Mouse (Mus musculus) layer of hippocampus, postnatal 25 days (tissue): ENCODE data around the gene Rpl23a. TPM values are rescaled to one million over a fixed set of nuclear protein-coding genes. Genes with fewer than 3 reads are reported as not detected.
"Not testable (repeated sequence)": the region's sequence is repeated elsewhere in the genome, so short reads cannot be mapped to it uniquely, and the experiment has no call there.

Experiments used
- DNase-seq, 2 experiments: peaks; one replicate each; pipeline ENCODE4 v3.0.0; 2022; ENCODE audit warnings: mixed read lengths in 2 of 2, low spot score in 1 of 2; ENCODE audit errors: extremely low spot score in 1 of 2
- microRNA-seq, 2 experiments: library from miRNA; unstranded; fragments of <30 nt; microRNA quantifications; one replicate each; pipeline ENCODE4 v1.2.0; 2021
- total RNA-seq, 2 experiments: library from RNA; stranded (reverse); gene quantifications; 2 replicates each; pipeline ENCODE4 v1.2.3; 2021

Gene Rpl23a
- total RNA-seq, 2 experiments from 2014 or later: 678 to 771 TPM

DNA sequence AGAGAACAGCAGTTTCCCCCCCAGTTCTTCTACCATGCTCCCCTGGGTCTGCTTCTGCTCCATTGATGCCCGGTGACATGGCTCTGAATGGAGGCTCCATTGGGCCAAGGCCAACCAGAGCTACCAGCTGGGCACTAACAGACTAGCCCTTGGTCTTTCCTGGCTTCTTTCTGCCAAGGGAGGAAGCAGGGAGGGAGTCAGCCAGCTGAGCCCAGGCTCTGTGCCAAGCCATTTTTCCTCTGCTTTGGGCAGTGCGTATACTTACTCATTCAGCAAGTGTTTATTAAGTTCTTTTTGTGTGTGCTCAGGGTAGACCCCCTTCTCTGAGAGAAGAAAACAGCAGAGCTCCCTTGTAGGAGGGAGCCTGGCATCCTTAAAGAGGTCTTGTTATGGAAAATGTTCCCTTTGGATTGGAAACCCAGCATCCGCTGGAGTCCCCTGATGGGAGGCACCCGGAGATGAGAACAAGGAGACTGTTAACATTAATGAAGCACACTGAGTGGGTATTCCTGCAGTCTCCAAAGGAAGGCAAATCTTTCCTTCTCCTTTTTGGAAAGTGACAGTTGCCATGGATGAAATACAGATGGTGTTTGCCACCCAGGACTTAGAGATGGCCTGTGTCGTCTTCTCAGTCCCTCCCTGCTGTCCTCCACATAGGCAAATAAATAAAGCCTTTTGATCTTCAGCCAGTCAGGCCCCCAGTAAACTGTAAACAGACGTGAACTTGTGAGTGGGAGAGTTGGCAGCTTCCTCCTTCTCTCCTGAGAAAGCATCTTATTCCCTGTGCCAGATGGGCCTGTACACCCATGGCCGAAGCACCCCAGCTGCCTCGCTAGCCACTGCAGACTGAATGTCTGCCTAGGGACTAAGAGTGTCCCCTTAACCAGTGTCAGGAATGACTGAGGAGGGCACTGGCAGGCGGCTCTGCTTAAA is 30.8 kb downstream of the Rpl23a start:
- peak in 1 of 2 experiments; percentile 73 for DNase-seq

DNA sequence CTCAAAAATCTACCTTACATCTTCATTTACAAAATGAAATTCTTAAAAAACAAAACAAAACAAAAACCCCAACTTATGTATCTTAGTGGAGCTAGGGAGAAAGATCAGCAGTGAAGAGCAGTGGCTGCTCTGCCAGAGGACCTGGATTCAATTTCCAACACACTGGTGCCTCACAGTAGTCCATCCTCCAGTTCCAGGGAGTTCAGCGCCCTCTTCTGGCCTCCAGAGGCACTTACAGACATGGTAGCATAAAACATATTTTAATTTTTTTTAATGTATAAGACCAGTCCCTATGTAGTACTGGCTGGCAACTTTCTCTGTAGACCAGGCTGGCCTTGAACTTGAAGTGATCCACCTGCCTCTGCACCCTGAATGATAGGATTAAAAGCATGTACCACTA is 32.2 kb downstream of the Rpl23a start:
- no peak for DNase-seq

- no peak for DNase-seq
These were observed 36.5 kb downstream of the Rpl23a start for GRCm38 (mm10) chr11:78146707-78147543.

- no peak for DNase-seq
These were observed 37.2 kb downstream of the Rpl23a start for GRCm38 (mm10) chr11:78146168-78146567.

- DNase-seq: no peak
These were observed 39.9 kb downstream of the Rpl23a start for GRCm38 (mm10) chr11:78143520-78143919.

DNA sequence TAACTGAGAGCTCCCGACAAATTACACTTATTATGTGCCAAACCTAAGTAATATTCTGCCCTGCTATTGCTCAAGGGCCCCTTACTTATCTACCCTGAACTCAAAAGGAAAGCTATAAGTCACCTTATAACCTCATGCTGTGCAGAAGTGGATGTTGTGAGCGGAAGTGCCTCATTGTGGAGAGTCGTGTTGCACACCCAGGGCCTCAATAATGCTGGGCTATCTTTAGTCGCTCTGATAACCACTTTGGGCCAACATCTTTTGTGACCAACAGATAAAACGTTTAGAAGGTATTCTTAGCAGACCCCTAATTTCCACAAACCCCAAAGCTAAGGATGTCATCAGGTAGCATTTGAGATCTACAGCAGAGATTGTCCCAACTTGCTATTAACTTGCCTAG is 42.7 kb downstream of the Rpl23a start:
- DNase-seq: no peak

DNA sequence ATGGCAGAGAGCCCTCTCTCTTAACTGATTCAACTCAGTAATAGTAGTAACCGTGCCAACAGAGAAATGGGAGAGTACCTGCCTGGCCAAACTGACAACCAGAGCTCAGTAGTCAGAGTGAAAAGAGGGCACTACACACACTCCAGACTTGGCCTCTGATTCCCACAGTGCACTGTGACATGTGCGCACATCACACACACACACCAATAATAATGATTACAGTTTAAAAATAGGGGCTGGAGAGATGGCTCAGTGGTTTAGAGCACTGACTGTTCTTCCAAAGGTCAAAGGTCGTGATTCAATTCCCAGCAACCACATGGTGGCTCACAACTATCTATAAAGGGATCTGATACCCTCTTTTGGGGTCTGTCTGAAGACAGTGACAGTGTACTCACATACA is 45.4 kb downstream of the Rpl23a start:
- no peak for DNase-seq

DNA sequence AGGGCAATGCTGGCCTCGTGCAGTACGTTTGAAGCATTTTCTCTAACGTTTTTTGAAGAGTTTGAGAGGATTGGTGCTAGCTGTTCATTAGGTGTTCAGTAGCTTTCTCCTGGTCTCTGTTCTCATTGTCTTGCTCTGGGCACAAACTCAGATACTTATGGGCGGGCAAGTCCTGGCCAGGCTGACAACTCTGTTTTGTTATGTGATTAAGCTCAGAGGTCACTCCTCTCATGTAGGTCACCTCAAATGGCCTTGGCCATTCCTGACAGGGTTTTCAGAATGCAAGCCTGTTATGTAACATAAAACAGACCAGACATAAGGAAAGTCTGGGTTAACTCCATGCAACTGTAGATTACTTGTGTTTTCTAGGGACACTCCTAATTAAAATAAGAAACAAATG is 45.8 kb downstream of the Rpl23a start:
- DNase-seq: no peak

- no peak for DNase-seq
These were observed 47.3 kb downstream of the Rpl23a start for GRCm38 (mm10) chr11:78136132-78136531.

- not testable (repeated sequence) for DNase-seq
These were observed 48.1 kb downstream of the Rpl23a start for GRCm38 (mm10) chr11:78135314-78135713.

DNA sequence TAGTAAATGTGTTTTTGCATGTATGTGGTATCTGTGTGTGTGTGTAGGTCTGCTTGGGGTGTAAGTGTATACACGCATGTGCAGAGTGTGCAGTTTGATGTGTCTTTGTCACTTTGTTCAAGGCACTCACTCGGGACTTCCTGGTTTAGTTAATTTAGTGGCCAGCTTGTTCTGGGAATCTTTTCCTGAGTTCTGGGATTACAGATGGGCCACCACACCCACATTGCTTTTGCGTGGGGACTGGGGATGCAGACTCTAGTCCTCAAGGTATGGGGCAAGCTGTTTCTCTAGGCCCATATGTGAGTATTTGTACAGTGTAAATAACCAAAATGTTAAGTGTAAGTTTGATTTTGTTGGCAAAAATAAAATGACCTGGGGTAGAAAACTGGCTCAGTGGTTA is 49.0 kb downstream of the Rpl23a start:
- DNase-seq: no peak

DNA sequence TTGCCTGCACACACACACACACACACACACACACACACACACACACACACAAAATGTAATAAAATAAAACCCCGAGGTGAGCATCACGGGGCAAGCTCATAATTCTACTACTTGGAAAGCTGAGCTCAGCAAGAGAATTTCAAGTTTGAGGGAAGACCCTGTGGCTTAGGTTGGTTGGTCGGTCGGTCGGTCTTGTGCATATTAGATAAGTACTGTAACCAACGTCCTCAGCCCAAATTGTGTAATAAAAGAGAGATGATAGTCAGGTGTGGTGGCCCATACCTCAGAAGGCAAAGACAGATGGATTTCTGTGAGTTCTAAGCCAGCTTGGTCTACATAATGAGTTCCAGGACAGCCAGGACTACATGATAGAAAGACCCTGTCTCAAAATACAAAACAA is 49.5 kb downstream of the Rpl23a start:
- no peak for DNase-seq

Small RNAs within 50 kb of the gene (microRNA-seq; reads per million reads assigned to microRNA genes)
- gene Mir7653: 1.00 to 2.4 reads per million in 2 experiments

Other genes with a start within 250 kb of the Rpl23a start
- 10 to 100 TPM; 42.5 to 58.5 TPM for gene Phf12, start 200.8 kb downstream of the Rpl23a start, total RNA-seq
- gene Dhrs13, start 151.3 kb downstream of the Rpl23a start, total RNA-seq: 1 to 10 TPM; 6.9 to 7.4 TPM
- 10 to 100 TPM; 74.4 to 81.6 TPM for gene Flot2, start 145.7 kb downstream of the Rpl23a start, total RNA-seq
- gene Eral1, start 103.2 kb downstream of the Rpl23a start, total RNA-seq: 10 to 100 TPM; 18.6 to 21.1 TPM
- 10 to 100 TPM; 27.6 to 33.4 TPM for gene Fam222b, start 88.9 kb downstream of the Rpl23a start, total RNA-seq
- gene Traf4, start 18.0 kb downstream of the Rpl23a start, total RNA-seq: 10 to 100 TPM; 16.1 to 19.9 TPM
- gene Nek8, start 6.9 kb downstream of the Rpl23a start, total RNA-seq: 1 to 10 TPM; 3.1 to 3.3 TPM
- gene Tlcd1, start 6.9 kb downstream of the Rpl23a start, total RNA-seq: 10 to 100 TPM; 23.8 to 29.7 TPM
- gene Rab34, start 4.8 kb upstream of the Rpl23a start, total RNA-seq: 10 to 100 TPM; 26.1 to 37.3 TPM
- gene Proca1, start 9.8 kb upstream of the Rpl23a start, total RNA-seq: 1 to 10 TPM; 5.0 to 5.4 TPM
- gene Sdf2, start 62.2 kb upstream of the Rpl23a start, total RNA-seq: 10 to 100 TPM; 61.1 to 69.4 TPM
- 100 to 1,000 TPM; 110 to 123 TPM for gene Supt6, start 62.4 kb upstream of the Rpl23a start, total RNA-seq
- 100 to 1,000 TPM; 193 to 209 TPM for gene 2610507B11Rik, start 78.2 kb upstream of the Rpl23a start, total RNA-seq
- gene BC030499, start 107.3 kb upstream of the Rpl23a start, total RNA-seq: 1 to 10 TPM; 4.0 to 5.6 TPM
- gene Spag5, start 117.9 kb upstream of the Rpl23a start, total RNA-seq: 1 to 10 TPM; 4.2 to 4.6 TPM
- gene Aldoc, start 139.4 kb upstream of the Rpl23a start, total RNA-seq: 100 to 1,000 TPM; 852 to 862 TPM
- gene Pigs, start 144.8 kb upstream of the Rpl23a start, total RNA-seq: 10 to 100 TPM; 62.2 to 65.8 TPM
- gene Unc119, start 159.9 kb upstream of the Rpl23a start, total RNA-seq: 10 to 100 TPM; 29.6 to 32.5 TPM
- gene Foxn1, start 203.0 kb upstream of the Rpl23a start, total RNA-seq: not detected
- not detected for gene Slc13a2, start 238.6 kb upstream of the Rpl23a start, total RNA-seq